Mouse (Mus musculus): ENCODE measurements at regions not wholly inside any gene's neighbourhood (a gene's known extent, or its start where the extent isn't known, plus 50 kb on each side); places are given as distances from the start of the nearest gene placed in this dataset.
"Not testable (repeated sequence)": the region's sequence is repeated elsewhere in the genome, so short reads cannot be mapped to it uniquely, and the experiment has no call there.

DNA sequence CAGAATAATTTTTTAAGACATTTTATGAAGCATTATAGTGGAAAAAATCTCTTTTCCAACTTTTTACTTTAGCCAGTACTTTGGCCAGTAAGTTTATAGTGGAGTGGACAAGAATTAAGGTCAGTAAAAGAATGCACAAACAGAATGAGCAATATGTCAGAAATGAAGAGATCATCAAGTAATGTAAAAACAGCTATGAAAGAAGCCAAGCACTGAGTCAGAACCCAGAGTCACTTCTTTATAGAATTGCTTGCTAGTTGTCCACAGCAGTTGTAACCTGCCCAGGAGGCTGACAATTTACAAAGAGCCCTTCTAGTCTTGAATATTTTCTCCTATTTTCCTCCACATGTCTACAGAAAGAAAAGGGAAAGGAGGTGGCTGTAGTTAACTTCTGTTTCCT is 178.6 kb upstream of the Slc10a2 start:
- ATAC-seq: no peak

DNA sequence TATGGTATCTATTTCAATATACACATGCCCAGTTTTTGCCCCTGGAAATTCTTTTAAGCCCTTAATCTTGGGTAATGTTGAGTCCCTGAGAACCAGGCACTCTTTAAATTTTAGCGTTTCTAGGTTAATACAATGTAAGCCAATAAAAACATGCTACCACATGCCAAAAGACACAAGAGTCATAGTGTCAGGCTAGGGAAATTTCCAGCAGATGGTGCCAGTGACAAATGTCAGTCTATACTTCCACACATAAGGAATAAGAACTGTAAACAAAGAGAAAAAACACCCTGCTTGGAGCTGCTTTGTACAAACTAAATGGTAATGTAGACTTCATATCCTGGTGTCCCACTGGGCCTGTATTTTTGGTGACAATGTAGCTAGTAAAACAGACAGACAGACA is 157.2 kb upstream of the Slc10a2 start:
- Histone ChIP-seq H3K27me3 (replicated peaks; ENCODE audit: control insufficient read depth, insufficient read depth, low read length) (no peaks in the 10 kb centered on the region), H3K4me2 (ENCODE audit: low read depth, low read length) (no peak overlapping the region), H3K36me3 (ENCODE audit: control insufficient read depth, insufficient read depth, low read length) (no peaks in the 10 kb centered on the region), H3K9me3 (ENCODE audit: control insufficient read depth, low read length) (no peaks in the 10 kb centered on the region), H3K4me3 (ENCODE audit: low read length) (no peak overlapping the region), H3K27ac (ENCODE audit: low read length) (no peak overlapping the region), H3K4me1 (ENCODE audit: control insufficient read depth, insufficient read depth, low read length) (no peaks in the 10 kb centered on the region), H3K9ac (ENCODE audit: low read depth, low read length) (no peak overlapping the region)
- 66% methylated on average over 1 of the region's 1 CpGs for WGBS
- no peak for ATAC-seq

More for the DNA sequence above, 178.6 kb upstream of the Slc10a2 start:
- H3K4me3 ChIP-seq (ENCODE audit: low read length): no peak overlapping the region
- H3K9ac ChIP-seq (ENCODE audit: low read depth, low read length): no peak overlapping the region
- H3K27ac ChIP-seq (ENCODE audit: low read length): no peak overlapping the region
- H3K4me2 ChIP-seq (ENCODE audit: low read depth, low read length): no peak overlapping the region
- no peaks in the 10 kb centered on the region for H3K4me1 ChIP-seq (ENCODE audit: control insufficient read depth, insufficient read depth, low read length)
- no peaks in the 10 kb centered on the region for H3K9me3 ChIP-seq (ENCODE audit: control insufficient read depth, low read length)
- no peaks in the 10 kb centered on the region for H3K27me3 ChIP-seq (replicated peaks; ENCODE audit: control insufficient read depth, insufficient read depth, low read length)
- no peaks in the 10 kb centered on the region for H3K36me3 ChIP-seq (ENCODE audit: control insufficient read depth, insufficient read depth, low read length)

DNA sequence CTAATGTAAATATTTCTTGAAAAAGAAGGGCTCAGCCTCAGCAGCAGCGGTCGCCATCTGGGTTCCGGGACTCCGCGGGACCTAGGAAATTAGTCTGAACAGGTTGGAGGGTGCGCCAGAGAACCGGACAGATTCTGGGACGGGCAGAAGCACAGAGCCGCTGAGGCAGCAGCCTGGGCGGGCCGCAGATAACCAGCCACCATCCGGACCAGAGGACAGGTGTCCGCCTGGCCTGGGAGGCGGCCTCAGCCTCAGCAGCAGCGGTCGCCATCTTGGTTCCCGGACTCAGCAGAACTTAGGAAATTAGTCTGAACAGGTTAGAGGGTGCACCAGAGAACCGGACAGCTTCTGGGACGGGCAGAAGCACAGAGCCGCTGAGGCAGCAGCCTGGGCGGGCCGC is 136.7 kb upstream of the Slc10a2 start:
- not testable (repeated sequence) for H3K4me1 ChIP-seq (ENCODE audit: control insufficient read depth, insufficient read depth, low read length); H3K27ac ChIP-seq (ENCODE audit: low read length); H3K9ac ChIP-seq (ENCODE audit: low read depth, low read length); H3K36me3 ChIP-seq (ENCODE audit: control insufficient read depth, insufficient read depth, low read length); H3K9me3 ChIP-seq (ENCODE audit: control insufficient read depth, low read length); H3K4me2 ChIP-seq (ENCODE audit: low read depth, low read length); H3K27me3 ChIP-seq (replicated peaks; ENCODE audit: control insufficient read depth, insufficient read depth, low read length); H3K4me3 ChIP-seq (ENCODE audit: low read length); ATAC-seq
- 96% methylated on average over 17 of the region's 22 CpGs for WGBS
